Mouse (Mus musculus) midbrain, embryonic 14.5 days (tissue): ENCODE measurements around the gene Gm9508. TPM values are rescaled to one million over a fixed set of nuclear protein-coding genes. Genes with fewer than 3 reads are reported as not detected.
"Not testable (repeated sequence)": the region's sequence is repeated elsewhere in the genome, so short reads cannot be mapped to it uniquely, and the experiment has no call there.

Experiments
- ATAC-seq: fragments of 200-750 bp; cut with Nextera tagmentation; 2 replicates; pipeline ENCODE4 v1.8.0; 2017; ENCODE audit warnings: moderate number of reproducible peaks, moderate library complexity; ENCODE audit not compliant: low FRiP score, low TSS enrichment
- DNase-seq: peaks from one replicate; pipeline ENCODE4 v3.0.0-alpha.2; 2015
- H3K27ac ChIP-seq: fragments of 300-500 bp; sonication (generic); replicated peaks from 2 replicates; pipeline ENCODE4 v1.5.1; 2014; ENCODE audit warnings: mild to moderate bottlenecking, low read depth, low read length, moderate library complexity
- H3K27me3 ChIP-seq: fragments of 300-500 bp; sonication (generic); 2 replicates; pipeline ENCODE4 v1.6.1; 2014; ENCODE audit warnings: low read length, control low read depth, mixed read lengths; ENCODE audit not compliant: control insufficient read depth, insufficient read depth
- H3K36me3 ChIP-seq: fragments of 300-500 bp; sonication (generic); 2 replicates; pipeline ENCODE4 v1.6.1; 2014; ENCODE audit warnings: low read length, control low read depth; ENCODE audit not compliant: control insufficient read depth, insufficient read depth
- H3K4me1 ChIP-seq: fragments of 300-500 bp; sonication (generic); 2 replicates; pipeline ENCODE4 v1.6.1; 2014; ENCODE audit warnings: mild to moderate bottlenecking, antibody characterized with exemption, low read length, control low read depth; ENCODE audit not compliant: control insufficient read depth, insufficient read depth
- H3K4me2 ChIP-seq: fragments of 300-500 bp; sonication (generic); 2 replicates; pipeline ENCODE4 v1.6.1; 2014; ENCODE audit warnings: mild to moderate bottlenecking, low read length, moderate library complexity
- H3K4me3 ChIP-seq: fragments of 300-500 bp; sonication (generic); replicated peaks from 2 replicates; pipeline ENCODE4 v1.5.1; 2014; ENCODE audit warnings: low read depth, low read length
- H3K9ac ChIP-seq: fragments of 300-500 bp; sonication (generic); replicated peaks from 2 replicates; pipeline ENCODE4 v1.6.1; 2014; ENCODE audit warnings: mild to moderate bottlenecking, low read length, moderate library complexity
- H3K9me3 ChIP-seq: fragments of 300-500 bp; sonication (generic); 2 replicates; pipeline ENCODE4 v1.6.1; 2016; ENCODE audit warnings: low read length, control low read depth, mixed read lengths; ENCODE audit not compliant: control insufficient read depth
- WGBS: fragments of 180-500 bp; shearing (Covaris S2); extraction: QIAGEN DNeasy Blood & Tissue Kit; methylation state at CpG from one replicate; pipeline ENCODE4 v1.1.7; 2014; 5-methylcytosine and 5-hydroxymethylcytosine counted together
- polyA plus RNA-seq: library from polyadenylated mRNA; unstranded; fragments of >200 nt; fragmentation: Nextera tagmentation; extraction: Ambion mirVana; gene quantifications from 2 replicates; pipeline ENCODE4 v1.2.1, GENCODE M21; 2014

Gene Gm9508
- polyA plus RNA-seq, result not detected in 2 replicates

DNA sequence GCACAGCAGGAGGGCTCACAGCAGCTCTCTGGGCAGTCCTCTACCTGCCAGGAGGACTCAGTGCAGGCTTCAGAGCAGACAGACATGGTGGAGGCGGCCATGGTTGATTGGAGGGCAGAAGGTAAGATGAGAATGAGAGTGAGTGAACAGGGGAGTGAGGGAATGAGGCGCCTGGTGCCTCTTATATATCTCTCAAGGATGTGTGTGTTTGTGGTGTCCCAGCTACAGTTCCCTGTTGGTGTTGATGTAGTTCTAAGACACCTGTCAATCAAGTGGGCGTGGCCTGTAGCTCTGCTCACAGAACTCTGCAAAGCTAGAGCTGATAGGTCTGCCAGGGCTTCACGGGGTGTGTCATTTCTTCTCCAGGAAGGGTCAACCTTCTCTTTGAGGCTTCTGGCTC, at the start of gene Gm9508:
Gm9508 (minus strand) TSS at position 101 of the 400 bp plus-strand sequence.
- ATAC-seq (no peak), DNase-seq (no peak)
- H3K9ac ChIP-seq, result no peak within 1 kb of the TSS
- no peak within 1 kb of the TSS for H3K4me3 ChIP-seq
- no peak within 1 kb of the TSS for H3K4me2 ChIP-seq
- H3K4me1 ChIP-seq, result no peaks in the 10 kb centered on the region
- no peaks in the 10 kb centered on the region for H3K9me3 ChIP-seq
- no peaks in the 10 kb centered on the region for H3K27me3 ChIP-seq
- H3K27ac ChIP-seq, result no peak within 1 kb of the TSS
- WGBS, result 41% methylated on average over 4 of the region's 4 CpGs
- no peaks in the 10 kb centered on the region for H3K36me3 ChIP-seq

DNA sequence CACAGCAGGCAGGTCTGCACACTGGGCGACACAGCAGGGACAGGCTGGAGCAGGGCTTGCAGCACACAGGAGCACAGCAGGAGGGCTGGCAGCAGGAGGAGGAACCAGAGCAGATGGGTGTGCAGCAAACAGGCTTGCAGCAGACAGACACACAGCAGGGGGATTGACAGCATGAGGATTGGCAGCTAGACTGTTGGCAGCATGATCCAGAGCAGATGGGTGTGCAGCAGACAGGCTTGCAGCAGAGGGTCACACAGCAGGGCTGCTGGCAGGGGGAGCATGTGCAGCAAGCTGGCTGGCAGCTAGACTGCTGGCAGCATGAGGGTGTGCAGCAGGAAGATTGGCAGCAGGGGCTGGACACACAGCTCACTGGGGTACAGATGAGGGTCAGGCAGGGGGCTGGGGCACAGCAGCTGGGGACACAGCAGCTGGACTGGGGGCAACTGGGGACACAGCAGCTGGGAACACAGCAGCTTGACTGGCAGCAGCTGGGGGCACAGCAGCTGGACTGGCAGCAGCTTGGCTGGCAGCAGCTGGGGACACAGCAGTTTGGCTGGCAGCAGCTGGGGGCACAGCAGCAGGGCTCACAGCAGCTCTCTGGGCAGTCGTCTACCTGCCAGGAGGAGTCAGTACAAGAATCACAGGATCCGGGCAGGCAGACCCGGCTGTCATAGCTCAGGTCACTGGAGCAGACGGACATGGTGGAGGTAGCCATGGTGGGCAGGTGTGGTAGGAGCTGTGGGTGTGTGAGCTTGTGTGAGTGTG, 45.1 kb upstream of the Gm9508 start, which contains the start of gene Gm18596:
Gm18596 (minus strand) TSS at position 715 of the 765 bp plus-strand sequence.
- H3K4me2 ChIP-seq, H3K9me3 ChIP-seq, H3K4me1 ChIP-seq, H3K36me3 ChIP-seq, H3K4me3 ChIP-seq, H3K27ac ChIP-seq, DNase-seq, ATAC-seq, H3K9ac ChIP-seq, H3K27me3 ChIP-seq: not testable (repeated sequence)
- 58% methylated on average over 4 of the region's 5 CpGs for WGBS

DNA sequence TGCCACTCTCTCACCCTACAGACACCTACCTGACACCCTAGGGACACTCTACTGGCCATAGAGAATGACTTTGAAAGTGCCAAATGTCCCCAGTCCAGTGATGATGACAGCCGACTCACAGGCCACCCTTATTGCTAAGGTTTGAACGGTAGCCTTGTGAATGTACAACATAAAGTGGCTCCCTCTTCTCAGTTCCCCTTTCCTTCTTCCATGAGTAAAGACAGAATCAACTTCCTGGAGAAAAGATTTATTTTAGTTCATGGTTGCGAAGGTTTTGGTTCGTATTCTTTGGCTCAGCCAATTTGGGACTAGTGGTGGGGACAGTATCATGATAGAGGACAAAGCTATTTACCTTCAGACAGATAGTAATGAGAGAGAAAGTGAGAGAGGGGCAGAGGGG, 41.9 kb upstream of the Gm9508 start:
- no peak overlapping the region for H3K4me3 ChIP-seq
- H3K9me3 ChIP-seq, result no peaks in the 10 kb centered on the region
- H3K27me3 ChIP-seq, result no peaks in the 10 kb centered on the region
- no peaks in the 10 kb centered on the region for H3K36me3 ChIP-seq
- no peak overlapping the region for H3K4me2 ChIP-seq
- ATAC-seq (no peak), DNase-seq (no peak)
- no peak overlapping the region for H3K9ac ChIP-seq
- 92% methylated on average over 4 of the region's 4 CpGs for WGBS
- no peak overlapping the region for H3K27ac ChIP-seq
- no peaks in the 10 kb centered on the region for H3K4me1 ChIP-seq

GRCm38 (mm10) chr10:77735928-77736327, 38.9 kb upstream of the Gm9508 start:
- Histone ChIP-seq H3K4me1 (no peaks in the 10 kb centered on the region), H3K9me3 (no peaks in the 10 kb centered on the region), H3K9ac (no peak overlapping the region), H3K4me2 (no peak overlapping the region), H3K27ac (no peak overlapping the region), H3K36me3 (no peaks in the 10 kb centered on the region), H3K4me3 (no peak overlapping the region), H3K27me3 (no peaks in the 10 kb centered on the region)
- DNase-seq (no peak), ATAC-seq (no peak)
- 90% methylated on average over 1 of the region's 1 CpGs for WGBS

DNA sequence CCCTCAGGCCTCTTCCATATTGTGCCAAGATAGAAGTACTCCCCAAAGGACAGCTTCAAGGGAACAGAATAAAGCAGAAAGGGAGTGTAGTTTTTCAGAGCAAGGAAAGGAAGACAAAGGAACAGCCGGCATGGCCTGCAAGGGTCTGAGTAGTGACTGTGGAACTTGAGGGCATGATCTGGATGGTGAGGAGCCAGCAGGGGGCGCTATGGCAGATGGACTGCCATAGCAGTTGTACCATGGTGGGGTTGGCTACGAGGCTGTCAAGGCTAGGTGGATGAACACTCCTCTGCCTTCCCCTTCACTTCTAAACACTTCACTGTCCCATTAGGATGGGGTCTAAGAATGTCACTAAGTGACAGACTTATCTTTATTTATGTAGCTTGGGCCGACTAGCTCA, 32.2 kb upstream of the Gm9508 start:
- no peaks in the 10 kb centered on the region for H3K36me3 ChIP-seq
- no peaks in the 10 kb centered on the region for H3K9me3 ChIP-seq
- H3K4me3 ChIP-seq, result no peak overlapping the region
- no peak overlapping the region for H3K9ac ChIP-seq
- no peak overlapping the region for H3K4me2 ChIP-seq
- DNase-seq (peak; percentile 20), ATAC-seq (no peak)
- no peak overlapping the region for H3K27ac ChIP-seq
- H3K27me3 ChIP-seq, result no peaks in the 10 kb centered on the region
- H3K4me1 ChIP-seq, result no peaks in the 10 kb centered on the region
- WGBS, result 48% methylated on average over 4 of the region's 4 CpGs

DNA sequence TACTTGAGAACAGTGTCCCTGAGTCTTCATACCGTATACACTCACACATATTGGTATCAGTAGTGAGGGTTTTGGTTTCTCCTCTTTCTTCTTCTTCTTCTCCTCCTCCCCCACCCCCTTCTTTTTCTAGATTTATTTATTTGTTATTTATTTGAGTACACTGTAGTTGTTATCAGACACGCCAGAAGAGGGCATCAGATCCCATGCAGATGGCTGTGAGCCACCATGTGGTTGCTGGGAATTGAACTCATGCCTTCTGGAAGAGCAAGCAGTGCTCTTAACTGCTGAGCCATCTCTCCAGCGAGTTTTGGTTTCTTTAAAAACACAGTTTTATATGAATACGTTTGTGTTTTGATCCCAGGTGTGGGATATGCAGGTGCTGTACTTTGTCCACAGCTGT, 31.2 kb upstream of the Gm9508 start:
- WGBS, result 69% methylated on average over 4 of the region's 4 CpGs
- ATAC-seq (no peak), DNase-seq (peak; percentile 12)
- no peaks in the 10 kb centered on the region for H3K9me3 ChIP-seq
- no peaks in the 10 kb centered on the region for H3K4me1 ChIP-seq
- H3K4me2 ChIP-seq, result no peak overlapping the region
- no peak overlapping the region for H3K9ac ChIP-seq
- no peak overlapping the region for H3K27ac ChIP-seq
- H3K27me3 ChIP-seq, result no peaks in the 10 kb centered on the region
- H3K4me3 ChIP-seq, result no peak overlapping the region
- no peaks in the 10 kb centered on the region for H3K36me3 ChIP-seq

- no peaks in the 10 kb centered on the region for H3K27me3 ChIP-seq
- H3K27ac ChIP-seq, result no peak within 1 kb of the TSS
- H3K4me2 ChIP-seq, result no peak within 1 kb of the TSS
- H3K9ac ChIP-seq, result no peak within 1 kb of the TSS
- H3K36me3 ChIP-seq, result no peaks in the 10 kb centered on the region
- no peaks in the 10 kb centered on the region for H3K9me3 ChIP-seq
- no peak for ATAC-seq
- H3K4me3 ChIP-seq, result no peak within 1 kb of the TSS
- DNase-seq, result no peak
- H3K4me1 ChIP-seq, result no peaks in the 10 kb centered on the region
- 42% methylated on average over 3 of the region's 3 CpGs for WGBS
These were observed 29.2 kb upstream of the Gm9508 start, which contains the start of gene Gm10100 for GRCm38 (mm10) chr10:77726186-77726585. TSS of gene Gm10100 (plus strand) at chr10:77726486.

DNA sequence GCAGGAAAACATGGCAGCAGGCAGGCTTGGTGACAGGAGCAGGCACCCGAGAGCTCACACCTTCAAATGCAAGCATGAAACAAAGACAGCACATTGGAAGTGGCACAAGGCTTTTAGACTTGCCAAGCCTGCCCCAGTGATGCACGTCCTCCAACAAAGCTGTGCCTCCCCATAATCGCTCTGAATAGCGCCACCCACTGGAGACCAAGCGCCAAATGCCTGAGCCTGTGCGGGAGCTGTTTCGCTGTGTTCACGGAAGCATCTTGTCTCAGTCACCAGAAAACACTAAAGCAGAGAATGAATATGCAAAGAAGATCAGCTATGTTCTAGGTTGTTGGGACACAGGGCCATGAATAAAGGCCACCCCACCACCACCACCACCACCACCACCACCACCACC, 27.8 kb upstream of the Gm9508 start:
- Histone ChIP-seq H3K36me3 (no peaks in the 10 kb centered on the region), H3K9ac (no peak overlapping the region), H3K27me3 (no peaks in the 10 kb centered on the region), H3K4me3 (no peak overlapping the region), H3K4me1 (no peaks in the 10 kb centered on the region), H3K27ac (no peak overlapping the region), H3K9me3 (no peaks in the 10 kb centered on the region), H3K4me2 (no peak overlapping the region)
- WGBS, result 77% methylated on average over 8 of the region's 8 CpGs
- ATAC-seq, result no peak
- no peak for DNase-seq

DNA sequence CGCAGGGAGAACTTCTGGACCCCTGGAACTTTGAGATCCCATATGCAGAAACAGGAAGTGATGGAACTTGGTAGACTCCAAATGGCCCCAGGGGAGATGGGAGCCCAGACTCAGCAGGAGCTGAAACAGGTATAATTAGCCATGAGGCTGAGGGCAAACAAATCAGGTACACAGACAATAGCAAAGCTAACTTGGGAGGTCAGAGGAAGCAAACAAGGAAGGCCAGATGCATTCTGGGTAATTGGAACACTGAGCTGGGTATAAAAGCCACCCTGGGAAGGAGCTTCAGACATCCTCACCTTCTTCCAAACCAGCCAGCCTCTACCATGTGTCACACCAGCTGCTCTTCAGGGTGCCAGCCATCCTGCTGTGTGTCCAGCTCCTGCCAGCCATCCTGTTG, 23.3 kb upstream of the Gm9508 start, which contains the start of gene Krtap12-1:
Krtap12-1 (plus strand) TSS at position 301 of the 400 bp plus-strand sequence.
- H3K27ac ChIP-seq, H3K36me3 ChIP-seq, DNase-seq, H3K9me3 ChIP-seq, H3K4me1 ChIP-seq, H3K4me3 ChIP-seq, H3K4me2 ChIP-seq, ATAC-seq, H3K27me3 ChIP-seq, H3K9ac ChIP-seq: not testable (repeated sequence)
- WGBS, result 87% methylated on average over 1 of the region's 1 CpGs
